Mouse (Mus musculus) hematopoietic stem cell, adult 5-6 weeks (primary cell): ENCODE results near the gene Golim4. TPM values are rescaled to one million over a fixed set of nuclear protein-coding genes. Genes with fewer than 3 reads are reported as not detected.

Source experiments
- ATAC-seq, 2 experiments: fragments of 125-278 bp in 1 of 2; replicated peaks in 1 of 2; 2 replicates each; pipeline ENCODE4 v1.8.0; 2016 to 2017; ENCODE audit warnings: inconsistent platforms in 2 of 2, mild to moderate bottlenecking in 2 of 2, moderate number of reproducible peaks in 2 of 2, low read depth in 1 of 2, moderate TSS enrichment in 1 of 2; ENCODE audit not compliant: low FRiP score in 2 of 2, poor library complexity in 2 of 2, severe bottlenecking in 2 of 2, insufficient read depth in 1 of 2, low TSS enrichment in 1 of 2
- total RNA-seq: library from RNA; stranded (forward); fragments of 172-1452, 232-1000 nt; gene quantifications from 2 replicates; pipeline ENCODE4 v1.2.3, GENCODE M21; 2017

Golim4 gene
- total RNA-seq, 1 experiment from 2014 or later: 66.0 TPM

GRCm38 (mm10) chr3:75936152-75936551 lies 20.6 kb downstream of the Golim4 start:
- ATAC-seq: no peak

GRCm38 (mm10) chr3:75930659-75931225 lies 26.0 kb downstream of the Golim4 start:
- ATAC-seq: 0 out of 4 replicates have a peak, but pooled peaks of 1 of the 2 experiments have one; percentile 6

- ATAC-seq: peak; percentile 23 to 40; a peak in 1 of 4 replicates
Observed at GRCm38 (mm10) chr3:75929926-75930548, 26.7 kb downstream of the Golim4 start.

GRCm38 (mm10) chr3:75926327-75926726 lies 30.4 kb downstream of the Golim4 start:
- peak; percentile 28 to 88; a peak in 2 of 4 replicates for ATAC-seq

- no peak for ATAC-seq
Observed at GRCm38 (mm10) chr3:75925123-75925522, 31.6 kb downstream of the Golim4 start.

GRCm38 (mm10) chr3:75917770-75918503 lies 38.8 kb downstream of the Golim4 start:
- ATAC-seq: peak; percentile 12 to 52; a peak in 1 of 4 replicates

- no peak; a peak in 1 of 4 replicates for ATAC-seq
Observed at GRCm38 (mm10) chr3:75912786-75913185, 44.0 kb downstream of the Golim4 start.

- no peak for ATAC-seq
Observed at GRCm38 (mm10) chr3:75910768-75911167, 46.0 kb downstream of the Golim4 start.

- ATAC-seq: peak; percentile 82 to 93
Observed at GRCm38 (mm10) chr3:75910257-75910656, 46.5 kb downstream of the Golim4 start.

GRCm38 (mm10) chr3:75901903-75902598 lies 54.7 kb downstream of the Golim4 start:
- no peak for ATAC-seq

- ATAC-seq: no peak
Observed at GRCm38 (mm10) chr3:75895075-75895474, 61.7 kb downstream of the Golim4 start.

GRCm38 (mm10) chr3:75891581-75891980 lies 65.2 kb downstream of the Golim4 start:
- ATAC-seq: no peak

- no peak for ATAC-seq
Observed at GRCm38 (mm10) chr3:75889323-75889722, 67.4 kb downstream of the Golim4 start.

GRCm38 (mm10) chr3:75881582-75881981 lies 75.2 kb downstream of the Golim4 start:
- no peak for ATAC-seq

GRCm38 (mm10) chr3:75879269-75879668 lies 77.5 kb downstream of the Golim4 start:
- ATAC-seq: no peak; a peak in 1 of 4 replicates

GRCm38 (mm10) chr3:75868886-75869285 lies 87.9 kb downstream of the Golim4 start:
- ATAC-seq: 0 out of 4 replicates have a peak, but pooled peaks of 1 of the 2 experiments have one; percentile 1

GRCm38 (mm10) chr3:75864203-75864602 lies 92.5 kb downstream of the Golim4 start:
- no peak for ATAC-seq

- peak; percentile 74 to 77; a peak in 3 of 4 replicates for ATAC-seq
Observed at GRCm38 (mm10) chr3:75861677-75862076, 95.1 kb downstream of the Golim4 start.
